Mouse (Mus musculus) cortical plate, adult 2 months (tissue): ENCODE results near the gene Olfr640.

Experiments used
- CTCF ChIP-seq: fragments of 200-500 bp; IDR thresholded peaks from 2 replicates; pipeline ENCODE4 v1.5.1; 2011; ENCODE audit warnings: mild to moderate bottlenecking, control low read depth, low read length; ENCODE audit not compliant: insufficient read depth; ENCODE audit errors: extremely low read depth
- POLR2A ChIP-seq: fragments of 200-500 bp; IDR thresholded peaks from 2 replicates; pipeline ENCODE4 v1.6.1; 2011; ENCODE audit warnings: mild to moderate bottlenecking, low read length, control low read depth; ENCODE audit not compliant: insufficient read depth; ENCODE audit errors: extremely low read depth

DNA sequence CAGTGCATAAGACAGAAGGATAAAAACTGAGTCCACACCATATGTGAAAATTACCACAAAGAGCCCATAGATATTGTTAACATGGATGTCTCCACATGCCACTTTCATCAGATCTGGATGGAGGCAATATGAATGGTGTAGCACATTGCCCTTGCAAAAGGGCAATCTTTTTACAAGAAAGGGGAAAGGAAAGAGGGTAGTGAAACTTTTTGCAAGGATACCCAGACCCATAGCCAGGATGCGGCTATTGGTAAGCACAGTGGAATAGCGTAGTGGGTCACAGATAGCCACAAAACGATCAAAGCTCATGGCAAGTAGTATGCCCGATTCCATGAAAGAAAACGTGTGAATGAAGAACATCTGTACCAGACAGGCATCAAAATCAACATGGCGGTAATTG lies 3.7 kb downstream of the Olfr640 start:
- TF ChIP-seq CTCF (no peak), POLR2A (no peak)
